Mouse (Mus musculus): ENCODE measurements around the gene Arf1.

The Arf1 gene

GRCm38 (mm10) chr11:59228122-59228953 is at the start of gene Arf1:
Arf1 (minus strand) TSS chr11:59228270.
- peak; percentile 94 for DNase-seq (ENCODE audit: low spot score)

- DNase-seq (ENCODE audit: low spot score), result no peak
Measured at GRCm38 (mm10) chr11:59276877-59277276, 48.8 kb upstream of the Arf1 start.

- no peak for DNase-seq (ENCODE audit: low spot score)
Measured at GRCm38 (mm10) chr11:59274184-59274583, 46.1 kb upstream of the Arf1 start.

GRCm38 (mm10) chr11:59266727-59267126 is 38.7 kb upstream of the Arf1 start:
- DNase-seq (ENCODE audit: low spot score), result no peak

GRCm38 (mm10) chr11:59265154-59265813 is 37.2 kb upstream of the Arf1 start:
- DNase-seq (ENCODE audit: low spot score), result no peak

GRCm38 (mm10) chr11:59264593-59264992 is 36.5 kb upstream of the Arf1 start:
- DNase-seq (ENCODE audit: low spot score), result no peak

GRCm38 (mm10) chr11:59263870-59264563 is 35.9 kb upstream of the Arf1 start:
- DNase-seq (ENCODE audit: low spot score), result peak; percentile 78

- no peak for DNase-seq (ENCODE audit: low spot score)
Measured at GRCm38 (mm10) chr11:59262308-59262707, 34.2 kb upstream of the Arf1 start.

- peak; percentile 76 for DNase-seq (ENCODE audit: low spot score)
Measured at GRCm38 (mm10) chr11:59260706-59261493, 32.8 kb upstream of the Arf1 start.

- no peak for DNase-seq (ENCODE audit: low spot score)
Measured at GRCm38 (mm10) chr11:59259647-59260046, 31.6 kb upstream of the Arf1 start.

- DNase-seq (ENCODE audit: low spot score), result no peak
Measured at GRCm38 (mm10) chr11:59248101-59248500, 20.0 kb upstream of the Arf1 start.

GRCm38 (mm10) chr11:59243856-59244255 is 15.8 kb upstream of the Arf1 start:
- no peak for DNase-seq (ENCODE audit: low spot score)

- no peak for DNase-seq (ENCODE audit: low spot score)
Measured at GRCm38 (mm10) chr11:59241841-59242240, 13.8 kb upstream of the Arf1 start.

GRCm38 (mm10) chr11:59239796-59240195 is 11.7 kb upstream of the Arf1 start:
- no peak for DNase-seq (ENCODE audit: low spot score)

- DNase-seq (ENCODE audit: low spot score), result no peak
Measured at GRCm38 (mm10) chr11:59239428-59239785, 11.3 kb upstream of the Arf1 start.

- DNase-seq (ENCODE audit: low spot score), result peak; percentile 61
Measured at GRCm38 (mm10) chr11:59238525-59239427, 10.7 kb upstream of the Arf1 start.

GRCm38 (mm10) chr11:59232797-59233196 is 4.7 kb upstream of the Arf1 start:
- no peak for DNase-seq (ENCODE audit: low spot score)

- no peak for DNase-seq (ENCODE audit: low spot score)
Measured at GRCm38 (mm10) chr11:59230144-59230760, 2.2 kb upstream of the Arf1 start.

- DNase-seq (ENCODE audit: low spot score), result no peak
Measured at GRCm38 (mm10) chr11:59227604-59228121, 407 bp downstream of the Arf1 start.

All from ovary, adult 18-20 months (tissue).